Mouse (Mus musculus): ENCODE measurements at regions not wholly inside any gene's neighbourhood (a gene's known extent, or its start where the extent isn't known, plus 50 kb on each side); places are given as distances from the start of the nearest gene placed in this dataset.
A peak's percentile ranks its signal among the peaks of the same experiment; 100 is the strongest.

DNA sequence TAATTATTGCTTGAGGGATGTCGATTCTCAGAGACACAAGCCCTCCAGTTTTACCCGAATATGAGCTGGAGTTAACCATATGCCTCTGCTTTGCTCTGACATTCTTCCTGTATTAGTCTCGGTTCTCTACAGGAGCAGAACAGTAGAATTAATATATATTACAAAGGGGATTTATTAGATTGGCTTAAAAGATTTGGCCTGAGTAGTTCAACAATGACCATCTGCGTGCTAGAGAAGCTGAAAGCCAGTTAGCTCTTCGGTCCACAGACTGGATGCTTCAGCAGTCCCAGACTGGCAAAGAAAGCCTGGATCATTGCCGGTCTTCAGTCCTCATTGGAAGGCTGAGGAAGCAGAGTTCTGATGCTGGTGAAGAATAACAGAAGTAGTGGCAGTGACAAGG, 100.4 kb upstream of the Gm9747 start:
- Histone ChIP-seq H3K36me3 (ENCODE audit: control insufficient read depth, insufficient read depth, low read length) (no peaks in the 10 kb centered on the region), H3K27ac (replicated peaks; ENCODE audit: low read depth, low read length) (no peak overlapping the region), H3K9me3 (ENCODE audit: control insufficient read depth, low read length) (no peaks in the 10 kb centered on the region), H3K27me3 (ENCODE audit: control insufficient read depth, insufficient read depth, low read length) (no peaks in the 10 kb centered on the region), H3K9ac (ENCODE audit: low read depth, low read length, severe bottlenecking) (no peak overlapping the region), H3K4me1 (ENCODE audit: control insufficient read depth, insufficient read depth, low read length) (peaks cover 10% of the 10 kb centered on the region), H3K4me3 (replicated peaks; ENCODE audit: low read length) (no peak overlapping the region), H3K4me2 (replicated peaks; ENCODE audit: low read depth, low read length, severe bottlenecking) (no peak overlapping the region)
- ATAC-seq (ENCODE audit: low FRiP score, low read depth) = no peak; the same call in 1 of the 2 replicates
- TF ChIP-seq POLR2A (IDR thresholded peaks at IDR 0.05; ENCODE audit: borderline replicate concordance, extremely low read depth, insufficient read depth, insufficient read length) = no peak
- 75% methylated on average over 6 of the region's 6 CpGs for WGBS
- DNase-seq (ENCODE audit: low spot score) = no peak

DNA sequence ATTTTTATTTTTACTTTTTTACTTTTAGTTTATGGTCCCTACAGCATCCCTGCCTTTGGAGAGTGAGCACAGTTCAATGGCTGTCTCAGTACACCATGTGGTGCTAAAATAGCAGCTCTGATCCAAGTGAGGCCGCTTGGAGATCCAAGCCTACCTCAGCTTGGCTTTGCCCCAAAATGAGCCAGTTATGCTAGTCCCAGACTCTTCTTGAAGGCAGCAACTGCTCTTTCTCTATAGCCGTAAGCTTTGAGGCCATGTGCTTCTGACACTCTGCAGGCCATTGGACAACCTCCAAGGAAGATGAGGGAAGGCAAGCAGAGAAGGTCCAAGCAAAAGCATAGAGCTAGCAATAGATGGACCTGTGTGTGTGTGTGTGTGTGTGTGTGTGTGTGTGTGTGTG, 98.0 kb upstream of the Gm9747 start:
- no peak for DNase-seq (ENCODE audit: low spot score)
- Histone ChIP-seq H3K27me3 (ENCODE audit: control insufficient read depth, insufficient read depth, low read length) (no peaks in the 10 kb centered on the region), H3K27ac (replicated peaks; ENCODE audit: low read depth, low read length) (no peak overlapping the region), H3K4me3 (replicated peaks; ENCODE audit: low read length) (no peak overlapping the region), H3K9me3 (ENCODE audit: control insufficient read depth, low read length) (no peaks in the 10 kb centered on the region), H3K4me1 (ENCODE audit: control insufficient read depth, insufficient read depth, low read length) (peaks cover 10% of the 10 kb centered on the region), H3K9ac (ENCODE audit: low read depth, low read length, severe bottlenecking) (no peak overlapping the region), H3K4me2 (replicated peaks; ENCODE audit: low read depth, low read length, severe bottlenecking) (no peak overlapping the region), H3K36me3 (ENCODE audit: control insufficient read depth, insufficient read depth, low read length) (no peaks in the 10 kb centered on the region)
- 76% methylated on average over 2 of the region's 2 CpGs for WGBS
- TF ChIP-seq POLR2A (IDR thresholded peaks at IDR 0.05; ENCODE audit: borderline replicate concordance, extremely low read depth, insufficient read depth, insufficient read length) = no peak
- ATAC-seq (ENCODE audit: low FRiP score, low read depth) = no peak

DNA sequence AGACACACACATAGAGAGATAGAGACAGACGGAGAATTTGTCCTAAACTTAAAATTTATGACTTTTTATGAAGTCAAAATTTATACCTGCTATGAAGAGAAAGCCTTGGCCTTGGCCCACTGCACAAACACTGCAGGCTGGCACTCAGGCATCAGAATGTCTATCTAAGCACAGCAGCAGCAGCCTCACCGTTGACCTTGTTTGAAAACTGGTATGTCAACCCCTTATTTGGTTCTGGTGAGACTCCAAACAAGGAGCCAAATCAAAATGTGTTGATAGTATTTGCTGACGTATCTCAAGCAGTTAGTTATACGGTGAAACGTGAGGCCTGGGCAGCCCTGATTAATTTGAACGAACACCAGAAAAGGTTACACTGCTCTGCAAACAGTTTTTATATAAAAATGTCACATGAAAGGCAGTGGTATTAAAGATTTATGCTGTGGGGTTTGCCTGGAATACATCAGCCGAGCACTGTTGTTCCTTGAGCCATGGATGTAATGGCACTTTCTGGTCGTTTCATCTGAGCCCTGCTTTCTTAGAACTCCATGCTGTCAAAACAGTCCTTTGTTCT, 97.1 kb upstream of the Gm9747 start:
- ATAC-seq (ENCODE audit: low FRiP score, low read depth) = no peak
- Histone ChIP-seq H3K27me3 (ENCODE audit: control insufficient read depth, insufficient read depth, low read length) (no peaks in the 10 kb centered on the region), H3K4me3 (replicated peaks; ENCODE audit: low read length) (no peak overlapping the region), H3K27ac (replicated peaks; ENCODE audit: low read depth, low read length) (no peak overlapping the region), H3K36me3 (ENCODE audit: control insufficient read depth, insufficient read depth, low read length) (no peaks in the 10 kb centered on the region), H3K4me1 (ENCODE audit: control insufficient read depth, insufficient read depth, low read length) (peaks cover 10% of the 10 kb centered on the region), H3K9ac (ENCODE audit: low read depth, low read length, severe bottlenecking) (peak overlapping the region; percentile 9; the same call in 1 of the 2 replicates), H3K4me2 (replicated peaks; ENCODE audit: low read depth, low read length, severe bottlenecking) (no peak overlapping the region), H3K9me3 (ENCODE audit: control insufficient read depth, low read length) (no peaks in the 10 kb centered on the region)
- TF ChIP-seq POLR2A (IDR thresholded peaks at IDR 0.05; ENCODE audit: borderline replicate concordance, extremely low read depth, insufficient read depth, insufficient read length) = no peak
- peak; percentile 15 for DNase-seq (ENCODE audit: low spot score)
- 24% methylated on average over 8 of the region's 8 CpGs for WGBS

DNA sequence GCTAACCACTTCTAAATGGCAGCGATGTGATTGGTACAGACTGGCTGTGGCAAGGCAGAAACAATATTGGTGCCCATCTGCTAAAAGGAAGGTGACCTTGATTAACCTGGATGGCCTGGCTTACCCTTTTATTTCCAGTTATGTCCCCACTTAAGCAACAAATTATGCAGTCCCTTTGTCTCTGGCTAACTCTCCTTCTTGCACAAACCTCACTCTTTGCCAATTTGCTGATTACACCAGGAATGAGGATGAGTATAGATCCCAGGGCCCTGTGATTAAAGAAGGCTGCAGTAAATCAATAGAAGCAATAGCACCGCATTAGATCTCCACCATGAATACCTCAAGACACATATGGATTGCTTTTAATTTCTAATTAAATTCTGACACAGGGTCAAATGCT, 87.7 kb upstream of the Gm9747 start:
- peaks cover 1% of the 10 kb centered on the region; the same call in 1 of the 2 replicates for H3K4me1 ChIP-seq (ENCODE audit: control insufficient read depth, insufficient read depth, low read length)
- H3K27ac ChIP-seq (replicated peaks; ENCODE audit: low read depth, low read length) = no peak overlapping the region
- DNase-seq (ENCODE audit: low spot score) (no peak), ATAC-seq (ENCODE audit: low FRiP score, low read depth) (no peak)
- no peak overlapping the region for H3K4me2 ChIP-seq (replicated peaks; ENCODE audit: low read depth, low read length, severe bottlenecking)
- no peak overlapping the region for H3K4me3 ChIP-seq (replicated peaks; ENCODE audit: low read length)
- no peaks in the 10 kb centered on the region for H3K9me3 ChIP-seq (ENCODE audit: control insufficient read depth, low read length)
- H3K36me3 ChIP-seq (ENCODE audit: control insufficient read depth, insufficient read depth, low read length) = no peaks in the 10 kb centered on the region
- TF ChIP-seq POLR2A (IDR thresholded peaks at IDR 0.05; ENCODE audit: borderline replicate concordance, extremely low read depth, insufficient read depth, insufficient read length) = no peak
- H3K27me3 ChIP-seq (ENCODE audit: control insufficient read depth, insufficient read depth, low read length) = no peaks in the 10 kb centered on the region
- no peak overlapping the region for H3K9ac ChIP-seq (ENCODE audit: low read depth, low read length, severe bottlenecking)
- 75% methylated on average over 2 of the region's 2 CpGs for WGBS

- Histone ChIP-seq H3K9me3 (ENCODE audit: control insufficient read depth, low read length) (no peaks in the 10 kb centered on the region), H3K4me2 (replicated peaks; ENCODE audit: low read depth, low read length, severe bottlenecking) (no peak overlapping the region), H3K4me3 (replicated peaks; ENCODE audit: low read length) (no peak overlapping the region), H3K4me1 (ENCODE audit: control insufficient read depth, insufficient read depth, low read length) (peaks cover 10% of the 10 kb centered on the region; the same call in 1 of the 2 replicates), H3K9ac (ENCODE audit: low read depth, low read length, severe bottlenecking) (no peak overlapping the region), H3K36me3 (ENCODE audit: control insufficient read depth, insufficient read depth, low read length) (no peaks in the 10 kb centered on the region), H3K27ac (replicated peaks; ENCODE audit: low read depth, low read length) (no peak overlapping the region), H3K27me3 (ENCODE audit: control insufficient read depth, insufficient read depth, low read length) (no peaks in the 10 kb centered on the region)
- no peak for TF ChIP-seq POLR2A (IDR thresholded peaks at IDR 0.05; ENCODE audit: borderline replicate concordance, extremely low read depth, insufficient read depth, insufficient read length)
- ATAC-seq (ENCODE audit: low FRiP score, low read depth) (no peak; the same call in 1 of the 2 replicates), DNase-seq (ENCODE audit: low spot score) (peak; percentile 81)
- WGBS = 34% methylated on average over 13 of the region's 13 CpGs
Measured at GRCm38 (mm10) chr1:82150219-82151128, 82.4 kb upstream of the Gm9747 start.

Measured in limb, embryonic 14.5 days (tissue).